Mouse (Mus musculus): Measurements from ENCODE around the gene Sectm1a.

- TF ChIP-seq CTCF (IDR thresholded peaks at IDR 0.05; ENCODE audit: low read depth, low read length) (no peak), POLR2A (IDR thresholded peaks at IDR 0.05; ENCODE audit: insufficient read depth, low read length) (no peak)
Measured at GRCm38 (mm10) chr11:121086296-121086695, 5.3 kb upstream of the Sectm1a start.
